Mouse (Mus musculus) left cerebral cortex, postnatal 36 days (tissue): ENCODE measurements around the gene Wipf1. TPM values are rescaled to one million over a fixed set of nuclear protein-coding genes. Genes with fewer than 3 reads are reported as not detected.

Experiments used
- DNase-seq, 2 experiments: peaks; one replicate each; pipeline ENCODE4 v3.0.0; 2021 to 2022; ENCODE audit warnings: low spot score in 2 of 2, mixed read lengths in 1 of 2
- intact Hi-C: fragments of 180-260 bp; cut with DNase I; formaldehyde crosslinking; loops from one replicate; pipeline ENCODE4 v1.15.1; 2025
- total RNA-seq, 2 experiments: library from RNA; stranded (reverse); gene quantifications; 2 replicates each; pipeline ENCODE4 v1.2.3; 2021

Gene Wipf1
- total RNA-seq, 2 experiments from 2014 or later = 7.7 to 8.2 TPM

DNA sequence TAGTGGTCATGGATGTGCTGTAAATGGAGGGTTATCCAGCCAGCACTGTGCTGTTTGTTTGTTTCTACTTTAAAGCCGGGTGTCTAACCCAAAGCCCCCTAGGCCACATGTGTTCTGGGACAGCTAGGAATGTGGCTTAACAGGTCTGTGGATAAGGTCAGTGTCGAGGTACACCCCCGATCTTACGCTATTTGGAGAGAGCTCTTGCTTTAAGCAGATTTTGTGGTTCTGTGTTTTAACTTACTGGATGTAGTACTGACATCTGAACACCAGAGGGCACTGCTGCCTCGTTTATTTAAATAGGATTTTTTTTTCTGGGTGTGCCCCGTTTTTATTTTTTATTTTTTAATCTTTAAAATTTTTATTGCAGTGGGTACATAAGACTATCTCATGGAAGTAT lies 21.2 kb upstream of the Wipf1 start:
- DNase-seq = no peak
- intact Hi-C loops = loop anchor here (5.0 kb wide), 1 partner anchor 1112 kb away; no protein-coding TSS in a partner anchor

DNA sequence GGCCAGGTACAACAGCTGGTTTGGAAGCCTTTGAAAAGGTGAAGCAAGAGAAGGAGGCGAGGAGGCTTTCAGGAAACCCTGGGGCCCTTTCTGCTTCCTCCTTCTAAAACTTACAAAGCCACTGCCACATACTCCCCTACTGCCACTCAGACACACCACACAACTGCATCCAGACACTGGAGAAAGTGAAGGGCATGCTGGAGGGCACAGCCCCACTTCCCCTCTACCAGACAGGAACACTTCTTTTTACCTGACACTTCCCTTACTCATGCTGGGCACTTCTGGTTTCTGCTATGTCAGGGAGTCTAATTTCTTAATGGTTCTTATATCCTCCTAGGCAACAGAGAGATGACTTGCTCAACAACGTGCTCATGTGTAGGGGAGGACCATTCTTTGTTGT lies 19.0 kb upstream of the Wipf1 start:
- no peak for DNase-seq
- intact Hi-C loops = no loop called here

DNA sequence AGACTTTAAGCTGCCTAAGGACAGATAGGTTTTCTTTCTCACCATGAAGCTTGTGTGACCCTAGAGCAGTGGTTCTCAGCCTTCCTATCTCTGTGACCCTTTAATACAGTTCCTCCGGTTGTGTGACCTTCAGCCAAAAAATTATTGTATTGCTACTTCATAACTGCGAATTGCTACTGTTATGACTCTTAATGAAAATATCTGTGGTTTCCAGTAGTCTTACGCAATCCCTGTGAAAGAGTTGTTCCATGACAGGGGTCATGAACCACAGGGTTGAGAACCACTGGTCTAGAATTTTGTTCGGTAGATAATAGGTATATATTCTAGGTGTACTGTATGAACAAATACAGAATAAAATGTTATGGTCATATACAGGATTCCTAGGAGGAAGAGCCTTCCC lies 17.7 kb upstream of the Wipf1 start:
- intact Hi-C loops = no loop called here
- DNase-seq = no peak

DNA sequence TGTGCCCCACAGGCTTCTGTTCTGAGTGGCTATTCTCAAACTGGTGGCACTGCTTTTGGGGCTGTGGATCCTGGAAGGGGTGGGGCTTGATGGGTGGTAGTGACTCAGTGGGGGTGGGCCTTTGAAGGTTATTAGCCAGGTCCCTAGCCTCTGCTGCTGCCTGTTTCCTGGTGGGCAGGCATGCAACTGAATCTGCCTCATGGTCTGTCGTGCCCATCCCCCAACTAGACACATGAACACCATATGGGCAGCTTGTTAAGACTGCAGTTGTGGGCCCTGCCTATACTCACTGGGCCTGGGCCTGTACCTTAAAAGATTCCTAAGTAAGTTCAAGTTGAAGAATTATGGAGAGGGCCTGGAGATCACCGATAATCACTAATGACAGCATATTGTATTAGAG lies 16.0 kb upstream of the Wipf1 start:
- intact Hi-C loops = no loop called here
- DNase-seq = no peak

DNA sequence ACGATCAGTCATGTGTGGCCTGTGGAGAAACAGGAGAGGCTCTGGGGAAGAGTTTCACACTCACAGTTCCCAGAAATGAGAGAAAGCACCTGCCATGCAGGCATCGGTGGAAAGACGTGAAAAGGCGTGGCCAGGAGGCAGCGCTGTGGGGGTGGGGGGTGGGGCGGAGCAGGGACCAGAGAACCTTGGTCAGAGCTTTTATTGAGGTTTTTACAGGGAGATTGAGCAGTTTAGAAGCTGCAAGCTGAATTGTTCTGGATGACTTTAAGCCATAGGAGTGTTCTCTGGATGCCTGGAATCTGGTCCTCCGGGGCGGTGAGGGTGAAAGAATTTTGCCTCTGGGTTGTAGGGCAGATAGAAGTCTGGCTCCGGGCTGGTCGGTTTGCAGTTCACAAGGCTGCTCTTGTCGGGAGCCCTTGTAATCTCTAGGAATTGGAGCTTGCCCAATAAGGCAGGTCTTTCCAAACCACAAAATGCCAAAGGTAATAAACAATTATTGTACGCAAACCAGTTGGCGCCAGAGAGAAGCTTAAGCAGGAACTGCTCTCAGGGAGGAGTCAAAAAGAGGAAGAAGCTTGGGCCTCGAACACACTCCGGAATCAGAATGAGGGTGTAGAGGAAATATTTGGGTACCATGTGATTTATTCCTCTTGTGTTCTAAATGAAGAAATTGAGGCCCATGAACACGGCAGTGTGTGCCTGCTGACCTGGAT lies 11.1 kb upstream of the Wipf1 start:
- DNase-seq = no peak
- intact Hi-C loops = no loop called here

DNA sequence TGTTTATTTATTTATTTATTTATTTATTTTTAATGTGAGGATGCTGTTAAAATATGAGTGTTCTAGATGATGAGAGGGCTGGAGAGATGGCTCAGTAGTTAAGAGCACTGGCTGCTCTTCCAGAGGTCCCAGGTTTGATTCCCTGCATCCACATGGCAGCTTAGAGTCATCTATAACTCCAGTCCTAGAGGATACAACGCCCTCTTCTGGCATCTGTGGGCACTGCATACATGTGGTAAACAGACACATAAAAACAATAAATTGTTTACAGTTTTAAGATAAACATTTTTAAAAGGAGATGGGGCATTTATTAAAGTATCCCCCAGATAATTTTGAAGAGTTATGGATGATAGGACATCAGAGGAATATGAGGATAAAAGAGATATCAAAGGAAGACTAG lies 10.2 kb upstream of the Wipf1 start:
- DNase-seq = no peak
- intact Hi-C loops = no loop called here

DNA sequence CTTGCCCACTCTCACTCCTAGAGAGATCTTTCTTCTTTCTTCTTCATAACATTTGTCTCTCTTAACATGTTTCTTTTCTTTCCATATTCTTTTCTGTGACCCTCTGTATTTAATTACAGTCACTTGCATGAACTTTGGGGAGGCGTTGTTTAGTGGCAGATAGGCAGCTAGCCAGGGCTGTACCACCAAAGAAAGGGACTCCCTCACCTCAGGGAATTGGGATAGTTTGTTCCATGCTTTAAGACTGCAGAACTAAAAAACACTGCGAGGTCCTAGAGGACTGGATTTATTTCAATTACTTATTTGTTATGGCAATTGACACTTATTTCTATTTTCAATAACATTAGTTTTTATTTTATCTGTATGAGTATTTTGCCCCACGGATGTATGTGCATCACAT lies 9.6 kb upstream of the Wipf1 start:
- DNase-seq = no peak
- intact Hi-C loops = no loop called here

DNA sequence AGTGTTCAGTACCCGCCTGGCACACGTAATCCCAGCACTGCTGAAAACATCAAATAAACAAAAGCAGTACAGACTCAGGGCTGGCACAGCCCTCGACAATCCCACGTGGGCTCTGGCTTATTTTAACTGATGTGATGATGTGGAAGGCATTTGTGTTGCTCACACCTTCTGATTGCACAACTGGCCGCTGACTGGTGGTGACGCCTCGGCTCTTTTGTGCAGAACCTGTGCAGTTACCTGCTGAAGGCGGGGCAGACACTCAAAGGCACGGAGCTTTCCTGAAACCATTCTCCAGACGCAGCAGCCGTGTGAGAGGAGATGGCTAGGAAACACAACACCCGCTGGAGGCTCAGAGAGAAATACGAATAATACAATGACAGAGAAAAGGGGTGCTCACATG lies 9.1 kb upstream of the Wipf1 start:
- intact Hi-C loops = no loop called here
- DNase-seq = no peak

DNA sequence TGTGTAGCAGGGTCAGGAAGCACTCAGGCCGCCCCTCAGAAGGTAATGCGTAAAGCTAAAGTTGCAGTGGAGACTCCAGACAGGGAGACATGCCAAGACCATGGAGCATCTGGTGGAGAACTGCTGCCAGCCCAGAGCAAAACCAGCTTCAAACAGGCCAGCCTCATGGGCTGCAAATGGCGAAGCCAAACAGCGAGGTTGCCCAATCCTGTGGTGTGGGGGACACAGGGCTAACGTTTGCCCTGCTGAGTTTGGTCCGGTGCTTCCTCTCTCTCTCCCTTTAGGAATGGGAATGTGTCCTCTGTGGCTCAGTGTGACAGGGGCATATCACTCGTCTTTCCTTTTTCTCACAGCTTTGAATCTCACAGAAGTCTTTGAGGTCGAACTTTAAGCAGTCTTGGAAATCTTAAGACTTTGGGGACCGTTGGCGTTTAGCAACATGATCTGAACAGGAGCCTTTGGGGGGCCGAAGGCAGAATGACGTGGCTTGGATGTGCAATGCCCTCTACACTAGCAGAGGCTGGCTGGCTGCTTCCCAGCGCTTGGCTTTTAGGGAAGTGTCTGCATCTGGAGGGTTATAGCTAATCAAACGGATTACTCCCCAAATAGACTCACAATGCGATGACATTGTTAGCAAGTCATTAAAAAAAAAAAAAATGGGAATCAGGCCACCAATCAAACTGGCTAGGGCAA lies 6.7 kb upstream of the Wipf1 start:
- intact Hi-C loops = no loop called here
- no peak for DNase-seq

DNA sequence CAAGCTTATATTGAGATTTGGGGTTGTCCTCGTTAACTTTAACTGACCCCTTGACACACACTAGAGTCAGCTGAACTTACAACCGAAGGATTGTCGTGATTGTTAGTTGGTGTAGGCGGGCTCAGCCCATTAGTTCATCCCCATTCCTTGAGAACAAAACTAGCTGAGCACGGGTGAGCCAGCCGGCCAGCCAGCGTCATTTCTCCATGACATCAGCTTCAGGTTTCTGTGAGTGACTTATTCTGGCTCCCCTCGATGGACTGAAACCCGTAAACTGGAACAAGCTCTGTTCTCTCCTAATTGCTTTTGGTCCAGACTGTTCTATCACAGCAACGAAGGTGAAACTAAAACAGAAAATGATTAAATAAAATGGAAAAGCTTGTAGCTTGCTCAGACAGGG lies 5.2 kb upstream of the Wipf1 start:
- intact Hi-C loops = no loop called here
- DNase-seq = no peak

DNA sequence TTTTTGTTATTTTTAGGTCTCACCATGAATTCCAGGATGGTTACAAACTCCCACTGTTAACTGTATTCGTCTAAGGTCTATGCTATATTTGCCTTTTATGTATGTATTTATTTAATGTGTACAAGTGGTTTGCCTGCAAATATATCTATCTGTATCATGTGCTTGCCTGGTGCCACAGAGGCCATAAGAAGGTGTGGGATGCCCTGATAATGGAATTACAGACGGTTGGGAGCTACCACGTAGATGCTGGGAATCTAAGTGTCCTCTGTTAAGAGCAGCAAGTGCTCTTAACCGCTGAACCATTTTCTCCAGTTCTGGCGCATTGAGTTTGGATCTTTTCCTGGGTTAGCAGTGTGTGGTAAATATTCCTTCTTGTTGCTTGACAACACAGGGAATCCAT lies 953 bp upstream of the Wipf1 start:
- intact Hi-C loops = no loop called here
- no peak for DNase-seq

DNA sequence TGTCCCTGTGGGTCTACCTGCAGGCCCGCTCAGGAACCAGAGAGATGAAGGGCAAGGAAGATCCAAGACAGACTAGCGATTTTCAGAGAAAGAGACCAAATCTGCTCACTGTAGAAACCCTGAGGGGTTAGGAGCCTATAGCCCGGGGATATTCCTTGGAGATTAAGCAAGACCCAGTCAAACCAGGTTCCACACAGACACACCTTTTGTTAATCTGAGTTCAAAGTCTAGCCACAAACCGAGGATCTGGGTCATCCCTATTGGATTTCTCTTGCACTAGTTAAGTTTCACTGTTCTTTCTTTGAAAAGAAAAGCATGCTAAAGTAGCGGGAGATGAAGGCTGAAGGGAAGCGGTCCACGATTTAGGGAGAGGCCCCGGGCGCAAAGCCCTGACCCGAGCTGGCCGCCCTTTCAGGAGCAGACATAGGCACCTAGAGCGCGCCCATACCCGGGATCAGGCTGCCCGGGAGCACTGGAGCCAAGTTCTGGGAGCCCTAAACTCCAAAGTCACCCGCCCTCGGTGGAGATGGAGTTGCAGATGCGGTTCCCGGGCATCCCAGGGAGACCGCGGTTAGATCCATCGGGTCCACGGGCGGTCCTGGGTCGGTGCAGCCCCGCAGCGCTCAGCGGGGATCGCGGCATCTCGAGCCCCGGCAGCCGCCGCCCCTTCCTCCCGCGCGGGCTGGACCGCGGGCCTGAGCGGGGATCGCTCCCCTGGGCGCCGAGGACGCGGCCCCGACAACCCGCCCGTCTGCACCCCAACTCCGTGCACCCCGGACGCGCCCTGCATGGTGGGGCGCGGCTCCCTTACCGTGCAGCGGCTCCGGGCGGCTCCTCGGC lies 798 bp downstream of the Wipf1 start:
- intact Hi-C loops = no loop called here
- DNase-seq = no peak

DNA sequence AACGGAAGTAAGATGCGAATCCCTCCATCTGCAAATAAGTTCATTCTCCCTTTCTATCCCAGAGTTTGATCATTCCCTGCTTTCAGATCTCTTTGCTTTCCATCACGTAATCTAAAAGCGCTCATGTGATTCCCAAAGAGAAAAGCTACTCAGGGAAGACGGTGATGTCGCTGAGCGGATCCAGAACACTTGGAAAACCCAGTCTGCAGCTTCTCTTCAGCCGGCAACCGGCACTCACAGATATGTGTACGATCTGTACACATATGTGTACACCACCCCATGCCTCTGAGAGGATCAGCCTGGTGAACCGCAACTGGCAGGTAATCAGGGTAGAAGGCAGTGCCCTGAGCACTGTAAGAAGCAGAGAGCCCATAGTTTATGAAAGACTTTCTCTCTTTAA lies 1.6 kb downstream of the Wipf1 start:
- intact Hi-C loops = no loop called here
- DNase-seq = no peak

DNA sequence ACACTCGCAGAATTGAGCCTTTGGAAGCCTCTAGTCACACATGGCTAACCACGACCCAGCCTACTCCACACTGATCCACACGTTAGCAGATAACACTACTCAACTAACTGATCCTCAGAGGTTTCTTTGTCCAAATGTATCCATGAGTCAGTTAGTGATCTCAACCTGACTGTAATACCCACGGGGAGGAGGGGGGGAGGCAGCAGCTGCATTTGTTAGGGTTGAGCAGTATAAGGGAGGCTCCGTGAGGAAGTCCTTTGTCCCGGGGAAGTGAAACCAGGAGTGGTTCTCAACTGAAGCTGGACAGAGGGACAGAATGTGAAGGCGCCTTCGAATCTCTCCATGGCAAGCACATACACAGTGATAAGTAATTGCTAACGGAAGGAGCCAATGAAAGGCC lies 2.8 kb downstream of the Wipf1 start:
- intact Hi-C loops = no loop called here
- DNase-seq = no peak

DNA sequence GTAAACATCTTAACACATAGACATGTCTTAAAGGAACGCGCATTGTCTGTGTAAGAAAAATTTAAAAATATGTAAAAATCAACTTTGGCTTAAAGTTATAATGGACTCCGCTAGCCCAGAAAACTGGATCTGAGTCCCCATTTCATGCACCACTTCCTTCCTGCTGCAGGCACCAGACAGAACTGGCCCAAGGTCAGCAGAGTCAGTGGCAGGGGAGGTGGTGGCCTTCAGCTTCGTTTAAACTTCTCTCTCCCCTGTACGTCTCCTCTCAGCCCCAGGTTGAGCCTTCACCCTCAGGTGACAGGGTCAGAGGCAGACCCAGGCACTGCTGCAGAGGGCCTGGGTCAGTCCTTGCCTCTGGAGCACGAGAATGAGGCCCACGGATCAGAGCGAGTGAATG lies 6.6 kb downstream of the Wipf1 start:
- intact Hi-C loops = no loop called here
- no peak for DNase-seq

DNA sequence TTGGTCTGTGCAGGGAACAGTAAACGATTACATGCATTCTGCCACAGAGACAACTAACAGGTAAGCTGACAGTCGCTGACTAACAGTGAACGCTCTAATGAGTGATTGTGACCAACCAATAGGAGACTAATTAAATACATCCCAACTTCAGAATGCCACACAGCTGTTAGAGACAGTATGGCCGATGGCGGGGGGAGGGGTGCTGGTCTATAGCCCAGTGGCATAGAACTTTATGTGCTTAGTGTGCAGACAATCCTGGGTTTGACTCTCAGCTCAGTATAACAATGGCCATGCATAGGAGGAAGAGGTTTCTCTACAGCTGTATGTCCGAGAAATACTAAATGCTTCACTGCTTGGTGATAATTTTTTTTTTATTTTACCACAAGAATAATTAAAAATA lies 7.2 kb downstream of the Wipf1 start:
- intact Hi-C loops = no loop called here
- no peak for DNase-seq

DNA sequence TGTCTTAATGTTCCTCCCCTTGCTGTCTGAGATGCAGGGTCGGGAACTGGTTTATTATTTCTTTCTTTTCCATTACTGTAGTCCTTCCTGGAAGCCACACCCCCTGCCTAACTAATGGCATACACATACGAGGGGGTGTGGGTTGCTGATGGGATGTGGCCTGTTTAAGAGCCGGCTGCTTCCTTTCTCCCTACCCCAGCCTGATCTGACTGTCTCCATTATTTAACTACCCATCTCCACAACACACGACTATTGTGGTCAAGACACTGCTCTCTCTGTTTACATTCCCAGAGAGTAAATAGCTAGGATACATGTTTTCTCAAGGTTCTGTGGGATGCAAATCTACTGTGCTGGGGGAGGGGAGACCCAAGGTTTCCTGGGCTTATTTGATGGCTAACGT lies 7.8 kb downstream of the Wipf1 start:
- DNase-seq = no peak
- intact Hi-C loops = no loop called here

DNA sequence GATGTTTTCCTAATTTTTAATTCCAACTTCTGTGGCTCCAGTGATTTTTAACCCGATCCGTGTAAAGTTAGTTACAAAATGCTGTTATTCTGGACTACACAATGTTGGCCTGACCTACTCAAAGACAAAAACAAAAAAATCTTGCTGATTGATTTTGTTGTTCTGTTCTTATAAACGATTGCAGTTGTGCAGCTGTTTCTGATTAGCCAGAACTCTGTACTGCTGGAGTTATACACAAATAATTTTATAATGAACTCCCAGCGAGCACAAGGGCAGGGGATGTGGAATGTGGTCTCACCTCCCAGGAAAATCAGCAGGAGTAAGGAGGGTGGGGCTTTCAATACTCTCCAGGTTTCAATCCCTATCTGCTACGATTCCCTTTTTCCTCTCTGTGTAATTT lies 10.6 kb downstream of the Wipf1 start:
- intact Hi-C loops = no loop called here
- DNase-seq = no peak

DNA sequence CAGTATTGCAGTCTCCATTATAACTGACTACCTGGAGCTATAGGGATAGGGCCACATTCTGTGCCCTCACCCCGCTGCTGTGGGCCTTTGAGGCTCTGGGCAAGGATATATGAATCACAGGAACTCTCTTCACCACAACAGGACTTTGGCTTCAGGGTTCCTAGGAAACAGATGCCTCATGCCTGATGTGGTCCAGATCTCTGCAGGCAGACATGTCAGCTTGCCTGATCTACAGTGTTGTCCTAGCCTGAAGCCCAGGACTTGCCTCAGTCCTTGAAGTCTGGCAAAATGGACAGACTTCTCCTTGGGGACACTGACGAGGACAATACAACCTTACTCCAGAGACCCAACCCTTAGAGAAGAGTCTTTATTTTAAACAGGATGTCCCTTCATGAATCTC lies 11.2 kb downstream of the Wipf1 start:
- no peak for DNase-seq
- intact Hi-C loops = no loop called here

DNA sequence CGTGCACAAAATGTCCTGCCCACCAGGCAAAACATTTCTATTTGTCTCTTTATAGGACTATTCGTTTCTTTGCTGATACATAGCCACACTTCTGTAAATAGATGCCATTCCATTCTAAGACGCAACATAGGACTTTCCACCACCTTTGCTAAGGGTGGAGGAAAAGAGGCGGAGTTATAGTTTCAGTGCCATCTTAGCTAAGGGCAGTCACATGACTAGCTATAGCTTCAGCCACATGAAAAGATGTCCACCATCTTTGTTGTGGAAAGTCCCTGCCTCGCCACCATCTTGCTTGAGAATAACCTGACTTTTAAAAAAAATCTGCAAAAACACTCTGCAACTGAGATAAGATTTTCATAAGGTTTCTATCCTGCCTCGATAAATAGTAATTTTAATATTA lies 15.4 kb downstream of the Wipf1 start:
- DNase-seq = no peak
- intact Hi-C loops = no loop called here

DNA sequence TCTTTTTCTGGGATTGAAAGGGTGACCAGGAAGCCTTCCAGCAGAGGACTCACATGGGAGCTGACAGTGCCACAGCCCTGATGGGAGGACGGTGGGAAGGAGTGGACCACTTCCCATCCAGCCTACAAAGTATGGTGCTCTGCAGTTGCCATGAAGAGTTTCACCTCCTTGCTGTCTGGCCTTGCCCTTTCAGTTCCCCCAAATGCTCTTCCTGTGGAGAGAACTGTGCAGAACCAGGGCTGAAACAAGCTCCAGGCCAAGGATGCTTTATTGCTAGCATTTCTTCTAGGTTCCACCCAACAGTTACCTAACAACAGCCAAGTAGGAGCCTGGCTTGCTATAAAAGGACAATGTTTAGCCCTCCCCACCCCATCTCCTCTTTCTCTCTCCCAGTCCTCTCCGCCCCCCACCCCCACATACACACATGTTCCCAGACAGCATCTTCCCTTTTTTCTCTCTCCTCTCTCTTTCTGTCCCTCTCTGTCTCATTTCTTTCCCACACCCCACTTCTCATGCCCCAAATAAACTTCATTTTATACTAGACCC lies 16.3 kb downstream of the Wipf1 start:
- intact Hi-C loops = no loop called here
- no peak for DNase-seq
